In genomic region chr7:30917219-30917618, GRCm38 (mm10) we compare ENCODE assay signal across 22 mouse cellular contexts. TPM values are rescaled to one million over a fixed set of nuclear protein-coding genes. Genes with fewer than 3 reads are reported as not detected.
DNase-seq lines count a peak whose midpoint lies in the region; ATAC-seq and TF ChIP-seq lines count a peak whose summit lies in the region.
"Had no signal": no experiment of that assay in that cellular context is flagged by ENCODE, and none has a peak within 500 bp of the region (broad histone marks: within the 10 kb centered on the region; RNA-seq: fewer than 3 reads in every experiment).

No protein-coding gene starts in this region.

- H3K27ac ChIP-seq in layer of hippocampus, adult 2 months, result peak overlapping the region; percentile 77
- peak overlapping the region; percentile 92 for H3K27ac ChIP-seq in cortical plate, adult 2 months (ENCODE audit: insufficient read depth, low read length)
- no peak overlapping the region for H3K27ac ChIP-seq in midbrain, embryonic 11.5 days (ENCODE audit: low read depth, low read length)
- H3K27ac ChIP-seq in thymus, adult 2 months (ENCODE audit: control insufficient read depth, insufficient read depth, low read length), result no peak overlapping the region
- H3K27ac ChIP-seq: embryonic facial prominence, embryonic 13.5 days; gastrocnemius, adult 2 months; heart, adult 2 months; hindbrain, embryonic 10.5 days; hindbrain, embryonic 14.5 days; intestine, embryonic 15.5 days had no signal

- DNase-seq in layer of hippocampus, adult 2 months (ENCODE audit: low spot score in 2 of 2), result no peak
- no peak for DNase-seq in layer of hippocampus, adult 11-12 months (ENCODE audit: low spot score)
- DNase-seq in ES-CJ7 (ENCODE audit: low read depth, low spot score), result peak; percentile 26
- DNase-seq in thymus, postnatal 10 days (ENCODE audit: low spot score in 2 of 2), result no peak
- DNase-seq in midbrain, embryonic 11.5 days (ENCODE audit: low spot score, missing footprints), result no peak
- no peak for DNase-seq in thymus, adult 2 months
- DNase-seq: adrenal gland, postnatal 14 days; cerebellum, adult 18-20 months; cerebellum, postnatal 10 days; gastrocnemius, adult 2 months; gastrocnemius, postnatal 36 days; heart, adult 2 months had no signal

- no peak for TF ChIP-seq CTCF in layer of hippocampus, adult 2 months (conservative IDR thresholded peaks at IDR 0.05)
- no peak for TF ChIP-seq CTCF in cortical plate, adult 2 months (IDR thresholded peaks at IDR 0.05; ENCODE audit: extremely low read depth, insufficient read depth, low read length)
- no peak for TF ChIP-seq CTCF in thymus, adult 2 months (IDR thresholded peaks at IDR 0.05; ENCODE audit: borderline replicate concordance, control insufficient read depth, extremely low read depth, insufficient read depth, low read length, poor library complexity)

- 57% methylated on average over 4 of the region's 4 CpGs for WGBS in midbrain, embryonic 11.5 days
- 30% methylated on average over 4 of the region's 4 CpGs for WGBS in thymus, adult 2 months

- no peak for ATAC-seq in midbrain, embryonic 11.5 days (ENCODE audit: low FRiP score)
- ATAC-seq: activated CD4-positive, CD25-positive, alpha-beta regulatory T cell, adult 4 months; forebrain, embryonic 14.5 days had no signal

- peak overlapping the region; percentile 18; the same call in 1 of the 2 replicates for H3K4me3 ChIP-seq in layer of hippocampus, adult 2 months
- peak overlapping the region; percentile 29; the same call in 1 of the 2 replicates for H3K4me3 ChIP-seq in cortical plate, adult 2 months (ENCODE audit: insufficient read depth, low read length)
- no peak overlapping the region for H3K4me3 ChIP-seq in midbrain, embryonic 11.5 days (ENCODE audit: low read depth, low read length)
- H3K4me3 ChIP-seq in thymus, adult 2 months (ENCODE audit: control insufficient read depth, insufficient read depth, low read length), result no peak overlapping the region
- H3K4me3 ChIP-seq: embryonic facial prominence, embryonic 13.5 days; gastrocnemius, adult 2 months; heart, adult 2 months; heart, embryonic 12.5 days; hindbrain, embryonic 10.5 days; intestine, embryonic 15.5 days had no signal

- no peak overlapping the region for H3K9ac ChIP-seq in midbrain, embryonic 11.5 days (ENCODE audit: low read length)
- H3K9ac ChIP-seq: embryonic facial prominence, embryonic 13.5 days; heart, embryonic 12.5 days; hindbrain, embryonic 14.5 days; intestine, embryonic 15.5 days had no signal

- TF ChIP-seq POLR2A in cortical plate, adult 2 months (IDR thresholded peaks at IDR 0.05; ENCODE audit: extremely low read depth, insufficient read depth, low read length), result no peak
- TF ChIP-seq POLR2A in thymus, adult 2 months (IDR thresholded peaks at IDR 0.05; ENCODE audit: control insufficient read depth, extremely low read depth, insufficient read depth, low read length, poor library complexity), result no peak

- no peak overlapping the region for H3K4me2 ChIP-seq in midbrain, embryonic 11.5 days
- H3K4me2 ChIP-seq: embryonic facial prominence, embryonic 13.5 days; heart, embryonic 12.5 days; hindbrain, embryonic 14.5 days; intestine, embryonic 15.5 days had no signal

- H3K9me3 ChIP-seq in midbrain, embryonic 11.5 days (ENCODE audit: control insufficient read depth, low read length), result no peaks in the 10 kb centered on the region
- H3K9me3 ChIP-seq: embryonic facial prominence, embryonic 13.5 days; heart, embryonic 12.5 days; hindbrain, embryonic 10.5 days; intestine, embryonic 15.5 days had no signal

- no peaks in the 10 kb centered on the region for H3K36me3 ChIP-seq in midbrain, embryonic 11.5 days (ENCODE audit: control insufficient read depth, insufficient read depth, low read length)
- H3K36me3 ChIP-seq in thymus, adult 2 months (ENCODE audit: control insufficient read depth, insufficient read depth, low read length), result no peaks in the 10 kb centered on the region
- H3K36me3 ChIP-seq: embryonic facial prominence, embryonic 13.5 days; heart, embryonic 12.5 days; hindbrain, embryonic 10.5 days; intestine, embryonic 15.5 days had no signal

- H3K4me1 ChIP-seq in cortical plate, adult 2 months (ENCODE audit: control insufficient read depth, insufficient read depth, low read length), result no peaks in the 10 kb centered on the region
- H3K4me1 ChIP-seq in midbrain, embryonic 11.5 days (ENCODE audit: control insufficient read depth, insufficient read depth, low read length), result 0 out of 2 replicates have a peak, but pooled peaks cover 2% of the 10 kb centered on the region
- no peaks in the 10 kb centered on the region for H3K4me1 ChIP-seq in thymus, adult 2 months (replicated peaks; ENCODE audit: control insufficient read depth, insufficient read depth, low read length)
- H3K4me1 ChIP-seq: embryonic facial prominence, embryonic 13.5 days; heart, embryonic 12.5 days had no signal

- no peaks in the 10 kb centered on the region for H3K27me3 ChIP-seq in midbrain, embryonic 11.5 days (ENCODE audit: control insufficient read depth, insufficient read depth, low read length)
- no peaks in the 10 kb centered on the region for H3K27me3 ChIP-seq in thymus, adult 2 months (ENCODE audit: control insufficient read depth, insufficient read depth, low read length)
- H3K27me3 ChIP-seq: embryonic facial prominence, embryonic 13.5 days; intestine, embryonic 15.5 days had no signal

RNA-seq across cellular contexts. Expression of gene Mag, which starts 2.5 kb away (rescaled TPM):
- 100 to 1,000 TPM; 135 to 145 TPM for total RNA-seq in layer of hippocampus, adult 2 months (2021)
- 412 and 613 TPM in 2 replicates for polyA plus RNA-seq in cortical plate, adult 2 months (2012; rRNA removed)
- polyA plus RNA-seq in midbrain, embryonic 11.5 days (2014; fragmentation: Nextera tagmentation; extraction: Ambion mirVana), result 0.44 and 0.47 TPM in 2 replicates
- 1.8 and 2.0 TPM in 2 replicates for polyA plus RNA-seq in thymus, adult 2 months (2012; rRNA removed)
- total RNA-seq: heart, adult 2 months; MEL had no signal
- polyA plus RNA-seq: activated CD4-positive, CD25-positive, alpha-beta regulatory T cell, adult 4 months; heart, embryonic 12.5 days had no signal

RNA-seq across cellular contexts. Expression of gene Hamp2, which starts 7.3 kb away (rescaled TPM):
- total RNA-seq in layer of hippocampus, adult 2 months (2021), result not detected
- polyA plus RNA-seq in cortical plate, adult 2 months (2012; rRNA removed), result not detected in 2 replicates
- polyA plus RNA-seq in midbrain, embryonic 11.5 days (2014; fragmentation: Nextera tagmentation; extraction: Ambion mirVana), result not detected in 2 replicates
- 2.2 and 12.5 TPM in 2 replicates for polyA plus RNA-seq in thymus, adult 2 months (2012; rRNA removed)
- total RNA-seq: gastrocnemius, adult 2 months; gastrocnemius, postnatal 36 days; MEL had no signal
- polyA plus RNA-seq: activated CD4-positive, CD25-positive, alpha-beta regulatory T cell, adult 4 months; forebrain, embryonic 14.5 days; heart, embryonic 12.5 days; heart, embryonic 16.5 days; hindbrain, embryonic 10.5 days; hindbrain, embryonic 14.5 days; intestine, embryonic 15.5 days had no signal

RNA-seq across cellular contexts. Expression of gene Hamp, which starts 26.6 kb away (rescaled TPM):
- total RNA-seq in layer of hippocampus, adult 2 months (2021), result not detected
- polyA plus RNA-seq in cortical plate, adult 2 months (2012; rRNA removed), result not detected in 2 replicates
- polyA plus RNA-seq in midbrain, embryonic 11.5 days (2014; fragmentation: Nextera tagmentation; extraction: Ambion mirVana), result 0.40 TPM in 1 of 2 replicates, not detected in the other
- 23.6 and 33.1 TPM in 2 replicates for polyA plus RNA-seq in thymus, adult 2 months (2012; rRNA removed)
- total RNA-seq: gastrocnemius, adult 2 months; gastrocnemius, postnatal 36 days; MEL had no signal
- polyA plus RNA-seq: activated CD4-positive, CD25-positive, alpha-beta regulatory T cell, adult 4 months; embryonic facial prominence, embryonic 13.5 days; forebrain, embryonic 14.5 days; heart, embryonic 12.5 days; heart, embryonic 16.5 days; hindbrain, embryonic 10.5 days; hindbrain, embryonic 14.5 days had no signal

RNA-seq across cellular contexts. Expression of gene Cd22, which starts 37.1 kb away (rescaled TPM):
- not detected for total RNA-seq in layer of hippocampus, adult 2 months (2021)
- polyA plus RNA-seq in cortical plate, adult 2 months (2012; rRNA removed), result 0.15 and 0.83 TPM in 2 replicates
- polyA plus RNA-seq in midbrain, embryonic 11.5 days (2014; fragmentation: Nextera tagmentation; extraction: Ambion mirVana), result not detected in 2 replicates
- 8.5 and 8.9 TPM in 2 replicates for polyA plus RNA-seq in thymus, adult 2 months (2012; rRNA removed)
- total RNA-seq: gastrocnemius, postnatal 36 days; MEL had no signal
- polyA plus RNA-seq: embryonic facial prominence, embryonic 13.5 days; forebrain, embryonic 14.5 days; heart, embryonic 12.5 days; hindbrain, embryonic 10.5 days; hindbrain, embryonic 14.5 days had no signal

RNA-seq across cellular contexts. Expression of gene Usf2, which starts 39.4 kb away (rescaled TPM):
- total RNA-seq in layer of hippocampus, adult 2 months (2021), result 100 to 1,000 TPM; 134 to 137 TPM
- polyA plus RNA-seq in cortical plate, adult 2 months (2012; rRNA removed), result 202 and 241 TPM in 2 replicates
- polyA plus RNA-seq in midbrain, embryonic 11.5 days (2014; fragmentation: Nextera tagmentation; extraction: Ambion mirVana), result 20.6 and 21.7 TPM in 2 replicates
- 288 and 342 TPM in 2 replicates for polyA plus RNA-seq in thymus, adult 2 months (2012; rRNA removed)

Comparison
In these comparisons a context has a peak if more than half of its experiments do, and no peak if none do; other contexts are left out.
1. H3K27ac ChIP-seq: peak in layer of hippocampus, adult 2 months (single experiment) and cortical plate, adult 2 months (single experiment); none in midbrain, embryonic 11.5 days (single experiment) and thymus, adult 2 months (single experiment).
2. H3K4me3 ChIP-seq: peak in layer of hippocampus, adult 2 months (single experiment) and cortical plate, adult 2 months (single experiment); none in midbrain, embryonic 11.5 days (single experiment) and thymus, adult 2 months (single experiment).
3. RNA of gene Mag, which starts 2.5 kb away (polyA plus RNA-seq): 412 to 613 TPM in cortical plate, adult 2 months; 1.8 to 2.0 TPM in thymus, adult 2 months and 0.44 to 0.47 TPM in midbrain, embryonic 11.5 days; every median in the first group is over 100 times any median in the second.
4. RNA of gene Hamp, which starts 26.6 kb away (polyA plus RNA-seq): 23.6 to 33.1 TPM in thymus, adult 2 months; 0.40 TPM in midbrain, embryonic 11.5 days and not detected in cortical plate, adult 2 months; every median in the first group is over 10 times any median in the second.